ENCODE assay signal across 15 mouse cellular contexts in the genomic region with DNA sequence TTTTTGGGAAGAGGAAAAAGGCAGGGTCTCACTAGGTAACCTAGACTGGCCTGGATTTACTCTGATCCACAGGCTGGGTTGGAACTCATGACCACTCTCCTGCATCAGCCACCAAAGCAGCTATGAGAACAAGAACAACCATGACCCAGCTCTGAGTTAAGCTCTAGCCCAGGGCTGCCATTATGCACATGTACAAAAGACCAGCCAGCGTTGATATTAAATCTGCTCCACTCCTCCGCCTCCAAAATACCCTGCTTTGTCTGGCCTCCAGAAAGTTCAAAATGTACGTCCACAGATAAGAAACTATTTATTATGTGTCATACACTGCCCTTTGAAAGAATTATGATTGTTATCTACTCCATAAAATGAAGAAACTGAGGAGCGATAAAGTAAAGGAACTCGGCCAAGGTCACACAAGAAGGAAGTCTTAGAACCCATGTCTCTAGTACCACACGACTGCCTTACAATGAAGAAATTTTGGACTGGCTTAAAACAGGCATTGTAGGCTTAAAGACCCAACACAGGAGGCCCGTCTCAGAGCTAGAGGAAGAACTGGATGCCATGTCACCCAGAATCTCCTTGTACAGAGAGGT.
A peak's percentile ranks its signal among the peaks of the same experiment; 100 is the strongest.
DNase-seq lines count a peak whose midpoint lies in the region; ATAC-seq and TF ChIP-seq lines count a peak whose summit lies in the region.
"Had no signal": no experiment of that assay in that cellular context is flagged by ENCODE, and none has a peak within 500 bp of the region (broad histone marks: within the 10 kb centered on the region; RNA-seq: fewer than 3 reads in every experiment).

No protein-coding gene starts in this region.

- no peak for TF ChIP-seq CTCF in stomach, postnatal 0 days (IDR thresholded peaks at IDR 0.05; ENCODE audit: low read depth)
- TF ChIP-seq CTCF in layer of hippocampus, adult 2 months (conservative IDR thresholded peaks at IDR 0.05): no peak

- no peak overlapping the region for H3K4me3 ChIP-seq in heart, embryonic 13.5 days
- no peak overlapping the region for H3K4me3 ChIP-seq in stomach, embryonic 15.5 days (replicated peaks)
- no peak overlapping the region for H3K4me3 ChIP-seq in stomach, postnatal 0 days (ENCODE audit: low read depth, low read length)
- no peak overlapping the region for H3K4me3 ChIP-seq in layer of hippocampus, adult 2 months
- H3K4me3 ChIP-seq: lung, embryonic 15.5 days; midbrain, embryonic 15.5 days had no signal

- H3K36me3 ChIP-seq in heart, embryonic 13.5 days: no peaks in the 10 kb centered on the region
- no peaks in the 10 kb centered on the region for H3K36me3 ChIP-seq in stomach, embryonic 15.5 days
- no peaks in the 10 kb centered on the region for H3K36me3 ChIP-seq in stomach, postnatal 0 days (ENCODE audit: control insufficient read depth, insufficient read depth, low read length)
- H3K36me3 ChIP-seq: lung, embryonic 15.5 days; midbrain, embryonic 15.5 days had no signal

- 86% methylated on average over 7 of the region's 7 CpGs for WGBS in heart, embryonic 13.5 days
- 71% methylated on average over 7 of the region's 7 CpGs for WGBS in stomach, embryonic 15.5 days
- WGBS in stomach, postnatal 0 days: 76% methylated on average over 7 of the region's 7 CpGs

- ATAC-seq in heart, embryonic 13.5 days (ENCODE audit: extremely low read depth, insufficient number of reproducible peaks, low FRiP score, low TSS enrichment): no peak
- no peak for ATAC-seq in stomach, embryonic 15.5 days (ENCODE audit: insufficient read depth, low FRiP score, low read depth)
- ATAC-seq in stomach, postnatal 0 days (ENCODE audit: low FRiP score, low TSS enrichment): no peak
- ATAC-seq: midbrain, embryonic 15.5 days had no signal

- H3K4me1 ChIP-seq in heart, embryonic 13.5 days: peaks cover 48% of the 10 kb centered on the region
- no peaks in the 10 kb centered on the region for H3K4me1 ChIP-seq in stomach, embryonic 15.5 days
- no peaks in the 10 kb centered on the region for H3K4me1 ChIP-seq in stomach, postnatal 0 days (replicated peaks; ENCODE audit: control insufficient read depth, insufficient read depth)
- H3K4me1 ChIP-seq: midbrain, embryonic 15.5 days had no signal

- H3K27ac ChIP-seq in heart, embryonic 13.5 days (replicated peaks): peak overlapping the region; percentile 44; the same call in 1 of the 2 replicates
- 0 out of 2 replicates have a peak overlapping the region, but pooled peaks have one; percentile 11 for H3K27ac ChIP-seq in stomach, embryonic 15.5 days
- no peak overlapping the region for H3K27ac ChIP-seq in stomach, postnatal 0 days (replicated peaks)
- no peak overlapping the region for H3K27ac ChIP-seq in layer of hippocampus, adult 2 months
- H3K27ac ChIP-seq: lung, embryonic 15.5 days had no signal

- H3K9ac ChIP-seq in heart, embryonic 13.5 days: no peak overlapping the region
- no peak overlapping the region for H3K9ac ChIP-seq in stomach, embryonic 15.5 days
- no peak overlapping the region for H3K9ac ChIP-seq in stomach, postnatal 0 days (ENCODE audit: low read length)
- H3K9ac ChIP-seq: lung, embryonic 15.5 days; midbrain, embryonic 15.5 days had no signal

- DNase-seq in adrenal gland, adult 2 months: peak; percentile 37
- no peak for DNase-seq in adrenal gland, postnatal 25 days
- no peak for DNase-seq in heart, postnatal 36 days
- DNase-seq in stomach, postnatal 0 days (ENCODE audit: low spot score): no peak
- DNase-seq in urinary bladder, postnatal 4 days (ENCODE audit: low spot score in 2 of 2): no peak
- no peak for DNase-seq in layer of hippocampus, adult 2 months (ENCODE audit: low spot score in 2 of 2)
- DNase-seq: cerebellum, adult 8-10 months; gastrocnemius, postnatal 14 days; kidney, adult 18-20 months; thymus, postnatal 4 days had no signal

- no peak for TF ChIP-seq EP300 in stomach, postnatal 0 days (optimal IDR thresholded peaks at IDR 0.05)

- H3K4me2 ChIP-seq in heart, embryonic 13.5 days: no peak overlapping the region
- no peak overlapping the region for H3K4me2 ChIP-seq in stomach, embryonic 15.5 days
- H3K4me2 ChIP-seq in stomach, postnatal 0 days (replicated peaks; ENCODE audit: low read depth): no peak overlapping the region
- H3K4me2 ChIP-seq: liver, embryonic 11.5 days; lung, embryonic 15.5 days; midbrain, embryonic 15.5 days had no signal

- no peaks in the 10 kb centered on the region for H3K27me3 ChIP-seq in heart, embryonic 13.5 days (replicated peaks)
- H3K27me3 ChIP-seq in stomach, embryonic 15.5 days (replicated peaks): no peaks in the 10 kb centered on the region
- H3K27me3 ChIP-seq in stomach, postnatal 0 days (ENCODE audit: control insufficient read depth, insufficient read depth, low read length): no peaks in the 10 kb centered on the region
- H3K27me3 ChIP-seq: lung, embryonic 15.5 days; midbrain, embryonic 15.5 days had no signal

- H3K9me3 ChIP-seq in heart, embryonic 13.5 days: no peaks in the 10 kb centered on the region
- H3K9me3 ChIP-seq in stomach, embryonic 15.5 days: no peaks in the 10 kb centered on the region
- no peaks in the 10 kb centered on the region for H3K9me3 ChIP-seq in stomach, postnatal 0 days (ENCODE audit: control insufficient read depth, low read length)
- H3K9me3 ChIP-seq: lung, embryonic 15.5 days; midbrain, embryonic 15.5 days had no signal

- intact Hi-C loops in heart, postnatal 36 days (cut with DNase I): no loop called here

Comparison
In these comparisons a context has a peak if more than half of its experiments do, and no peak if none do; other contexts are left out.
1. H3K27ac ChIP-seq: peak in heart, embryonic 13.5 days (single experiment) and stomach, embryonic 15.5 days (single experiment); none in stomach, postnatal 0 days (single experiment) and layer of hippocampus, adult 2 months (single experiment).